Mouse (Mus musculus) kidney, postnatal 14 days (tissue): ENCODE measurements around the gene Olfr221.
A peak's percentile ranks its signal among the peaks of the same experiment; 100 is the strongest.
"Not testable (repeated sequence)": the region's sequence is repeated elsewhere in the genome, so short reads cannot be mapped to it uniquely, and the experiment has no call there.

Source experiments
- DNase-seq: peaks from one replicate; pipeline ENCODE4 v3.0.0; 2022; ENCODE audit warnings: mixed read lengths

The Olfr221 gene

DNA sequence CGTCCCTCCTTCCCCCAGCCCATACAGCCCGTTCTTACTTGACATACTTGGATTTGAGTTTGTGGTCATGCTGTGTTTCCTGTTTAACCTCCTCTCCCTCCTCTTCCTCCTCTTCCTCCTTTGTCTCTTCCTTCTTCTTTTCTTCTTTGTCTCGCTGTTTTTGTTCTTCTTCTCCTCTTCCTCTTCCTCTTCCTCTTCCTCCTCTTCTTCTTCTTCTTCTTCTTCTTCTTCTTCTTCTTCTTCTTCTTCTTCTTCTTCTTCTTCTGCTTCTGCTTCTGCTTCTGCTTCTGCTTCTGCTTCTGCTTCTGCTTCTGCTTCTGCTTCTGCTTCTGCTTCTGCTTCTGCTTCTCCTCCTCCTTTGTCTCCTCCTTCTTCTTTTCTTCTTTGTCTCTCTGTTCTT is at the start of gene Olfr221:
Olfr221 (minus strand) TSS at position 101 of the 400 bp plus-strand sequence.
- not testable (repeated sequence) for DNase-seq

GRCm38 (mm10) chr14:52083083-52083482 is 40.8 kb upstream of the Olfr221 start:
- DNase-seq = no peak

- DNase-seq = no peak
Observed at GRCm38 (mm10) chr14:52071599-52072137, 29.4 kb upstream of the Olfr221 start.

- no peak for DNase-seq
Observed at GRCm38 (mm10) chr14:52066135-52066534, 23.9 kb upstream of the Olfr221 start.

DNA sequence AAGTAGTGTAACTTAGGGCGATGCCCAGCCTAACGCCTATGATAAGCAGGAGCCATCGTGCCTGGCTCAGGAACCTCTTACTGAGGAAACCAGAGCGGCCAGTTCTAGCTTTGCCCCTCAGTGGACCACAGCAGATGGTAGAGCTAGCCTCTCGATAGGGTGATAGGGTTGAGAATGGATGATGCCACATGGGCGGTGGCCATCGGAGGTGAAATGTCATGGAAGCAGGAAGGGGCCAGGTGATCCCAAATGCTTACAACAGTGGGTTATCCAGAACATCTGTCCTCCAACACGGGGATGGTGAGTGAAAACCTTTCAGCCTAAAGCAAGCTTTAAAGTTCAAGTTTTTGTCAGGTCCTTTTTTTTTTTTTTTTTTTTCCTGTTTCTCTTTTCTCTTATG is 19.5 kb upstream of the Olfr221 start:
- no peak for DNase-seq

- DNase-seq = no peak
Observed at GRCm38 (mm10) chr14:52060800-52061199, 18.5 kb upstream of the Olfr221 start.

- DNase-seq = no peak
Observed at GRCm38 (mm10) chr14:52059982-52060381, 17.7 kb upstream of the Olfr221 start.

- DNase-seq = not testable (repeated sequence)
Observed at GRCm38 (mm10) chr14:52052720-52053119, 10.5 kb upstream of the Olfr221 start.

- DNase-seq = no peak
Observed at GRCm38 (mm10) chr14:52045966-52046565, 3.8 kb upstream of the Olfr221 start.

- peak; percentile 38 for DNase-seq
Observed at GRCm38 (mm10) chr14:52044901-52045678, 2.8 kb upstream of the Olfr221 start.

GRCm38 (mm10) chr14:52043446-52043845 is 1.2 kb upstream of the Olfr221 start:
- DNase-seq = peak; percentile 4

GRCm38 (mm10) chr14:52039332-52039731 is 2.9 kb downstream of the Olfr221 start:
- DNase-seq = no peak

DNA sequence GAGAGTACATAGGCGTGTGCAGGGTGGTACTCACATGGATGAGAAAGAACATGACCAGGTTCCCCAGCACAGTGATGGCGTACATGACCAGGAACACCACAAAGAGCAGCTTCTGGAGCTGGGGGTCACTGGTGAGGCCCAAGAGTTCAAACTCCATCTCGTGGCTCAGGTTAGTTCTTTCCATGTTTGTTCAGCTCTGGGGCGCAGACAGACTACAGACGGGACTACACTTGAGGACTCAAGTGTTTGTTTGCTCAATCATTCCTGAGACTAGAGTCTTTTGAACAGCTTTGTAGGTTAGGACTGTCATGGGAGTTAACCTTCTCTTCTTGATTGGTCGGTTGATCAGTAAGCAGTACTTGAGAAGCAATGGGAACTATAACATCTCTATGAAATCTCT is 6.3 kb downstream of the Olfr221 start:
- DNase-seq = no peak

GRCm38 (mm10) chr14:52026342-52026741 is 15.9 kb downstream of the Olfr221 start:
- no peak for DNase-seq

DNA sequence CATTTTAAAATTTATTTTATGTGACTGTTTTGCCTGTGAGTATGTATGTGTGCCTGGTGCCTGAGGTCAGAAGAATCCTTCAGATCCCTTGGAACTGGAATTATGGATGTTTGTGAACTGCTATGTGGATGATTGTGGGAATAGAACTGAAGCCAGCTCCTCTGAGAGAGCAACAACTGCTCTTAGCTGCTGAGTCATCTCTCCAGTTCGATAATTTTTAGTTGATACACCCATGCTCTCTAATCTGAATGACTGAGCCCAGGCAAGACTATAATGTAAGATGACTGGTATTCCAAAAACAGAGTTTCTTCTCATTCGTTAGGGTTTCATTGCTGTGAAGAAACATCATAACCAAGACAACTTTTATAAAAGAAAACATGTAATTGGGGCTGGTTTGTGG is 18.1 kb downstream of the Olfr221 start:
- DNase-seq = no peak

DNA sequence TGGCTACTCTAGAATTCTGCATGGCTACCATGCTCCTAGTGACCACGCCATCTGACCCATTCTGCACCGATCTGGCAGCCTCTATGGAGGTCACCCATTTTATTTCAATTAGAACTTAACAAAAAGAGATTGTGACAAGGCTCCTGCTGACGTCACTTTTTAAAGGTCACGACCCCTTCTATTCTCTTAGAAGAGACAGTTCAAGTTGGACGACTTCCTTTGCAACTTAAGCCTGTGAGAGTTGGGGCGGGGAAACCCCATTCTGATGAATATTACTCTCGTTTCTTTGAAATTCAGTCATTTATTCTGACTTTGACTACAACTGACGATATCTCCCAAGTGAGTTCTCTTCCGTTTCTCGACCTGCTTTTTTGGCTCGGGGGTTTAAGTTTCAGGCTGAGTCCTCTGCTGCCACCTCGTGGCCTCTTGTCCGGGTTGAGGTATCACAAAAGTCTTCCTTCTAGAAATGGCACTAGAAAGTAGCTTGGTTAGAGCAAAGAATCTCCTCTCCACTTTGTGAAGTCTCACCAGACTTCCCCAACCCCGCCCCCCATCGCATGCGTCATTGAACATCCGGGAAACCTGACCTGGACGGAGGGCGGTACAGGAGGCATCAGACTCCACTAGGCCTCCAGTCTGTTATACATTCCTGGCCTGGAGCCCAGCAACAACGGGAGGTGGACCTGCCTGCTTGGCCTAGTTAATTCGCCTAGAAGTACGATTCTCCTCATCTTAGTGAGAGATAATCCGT is 19.4 kb downstream of the Olfr221 start:
- DNase-seq = peak; percentile 94

DNA sequence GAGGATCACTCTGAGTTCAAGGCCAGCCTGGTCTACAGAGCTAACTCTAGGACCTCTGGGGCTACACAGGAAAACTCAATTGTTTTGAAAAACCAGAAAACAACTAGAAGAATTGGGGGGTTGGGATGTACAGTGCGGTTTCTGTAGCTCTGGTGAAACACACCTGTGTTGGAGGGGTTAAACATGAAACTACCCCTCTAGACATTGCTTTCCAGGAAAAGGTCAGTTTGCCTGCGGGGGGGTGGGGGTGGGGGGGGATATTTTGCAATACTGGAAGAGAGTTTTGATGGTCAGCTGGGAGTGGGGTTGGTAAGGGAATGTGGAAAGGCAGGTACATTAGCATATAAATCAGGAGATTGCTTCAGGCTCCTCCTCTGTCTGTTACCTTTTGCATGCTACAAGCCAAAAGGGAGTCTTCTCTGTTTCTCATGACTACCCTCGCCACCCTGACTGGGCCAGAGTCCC is 20.0 kb downstream of the Olfr221 start:
- no peak for DNase-seq

GRCm38 (mm10) chr14:52021568-52022212 is 20.6 kb downstream of the Olfr221 start:
- no peak for DNase-seq

GRCm38 (mm10) chr14:52021138-52021529 is 21.1 kb downstream of the Olfr221 start:
- no peak for DNase-seq

DNA sequence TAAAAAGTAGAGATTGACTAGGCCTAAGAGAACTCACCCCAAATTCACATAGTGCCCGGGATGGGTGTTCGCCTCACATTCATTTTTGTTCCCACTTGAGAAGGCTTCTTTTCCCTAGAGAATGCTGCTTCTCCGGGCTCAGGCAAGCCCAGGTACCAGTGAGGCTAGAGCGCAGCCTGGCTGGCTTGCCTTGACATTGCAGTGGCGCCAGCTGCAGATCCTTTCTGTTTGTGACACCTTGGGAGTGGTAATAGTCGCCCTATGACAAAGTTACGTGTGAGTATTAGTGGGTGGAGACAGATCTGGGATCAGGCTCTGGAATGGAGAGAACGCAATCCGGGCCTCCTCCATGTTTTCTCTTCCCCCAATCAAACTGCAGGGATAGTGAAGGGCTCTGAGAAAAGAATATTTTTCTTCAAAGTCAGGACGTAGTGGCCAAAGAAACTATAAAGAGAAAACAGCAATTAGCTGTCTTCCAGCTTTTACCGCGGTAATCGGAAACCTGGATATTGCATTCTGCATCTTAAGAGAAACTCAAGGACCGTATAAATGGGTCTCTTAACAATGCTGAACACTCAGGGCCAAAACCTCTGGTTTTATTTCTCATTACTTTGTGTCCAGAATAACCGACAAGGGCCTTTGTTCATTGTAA is 21.6 kb downstream of the Olfr221 start, which contains the start of gene Zfp219:
Zfp219 (minus strand) TSS at position 248 of the 652 bp plus-strand sequence.
- DNase-seq = peak; percentile 86

- peak; percentile 98 for DNase-seq
Observed at GRCm38 (mm10) chr14:52019590-52020340, 22.5 kb downstream of the Olfr221 start.
